15 mouse cellular contexts compared by ENCODE assay signal in genomic region chr12:33174171-33174570, GRCm38 (mm10). TPM values are rescaled to one million over a fixed set of nuclear protein-coding genes. Genes with fewer than 3 reads are reported as not detected.
DNase-seq lines count a peak whose midpoint lies in the region; ATAC-seq and TF ChIP-seq lines count a peak whose summit lies in the region.
"Had no signal": no experiment of that assay in that cellular context is flagged by ENCODE, and none has a peak within 500 bp of the region (broad histone marks: within the 10 kb centered on the region; RNA-seq: fewer than 3 reads in every experiment).

No protein-coding gene starts in this region.

- no peaks in the 10 kb centered on the region for H3K9me3 ChIP-seq in kidney, embryonic 15.5 days (replicated peaks)
- no peaks in the 10 kb centered on the region for H3K9me3 ChIP-seq in neural tube, embryonic 13.5 days
- H3K9me3 ChIP-seq: stomach, embryonic 15.5 days had no signal

- 52% methylated on average over 7 of the region's 7 CpGs for WGBS in kidney, embryonic 15.5 days
- WGBS in neural tube, embryonic 13.5 days = 73% methylated on average over 7 of the region's 7 CpGs
- 80% methylated on average over 7 of the region's 7 CpGs for WGBS in cerebellum, adult 2 months

- TF ChIP-seq CTCF in cerebellum, adult 2 months (IDR thresholded peaks at IDR 0.05; ENCODE audit: borderline replicate concordance, insufficient read depth, low read depth, low read length) = no peak

- H3K4me3 ChIP-seq in kidney, embryonic 15.5 days (replicated peaks) = no peak overlapping the region
- H3K4me3 ChIP-seq in neural tube, embryonic 13.5 days = no peak overlapping the region
- H3K4me3 ChIP-seq in cerebellum, adult 2 months (replicated peaks; ENCODE audit: insufficient read depth, low read depth, low read length) = no peak overlapping the region
- H3K4me3 ChIP-seq: stomach, embryonic 15.5 days had no signal

- no peak for TF ChIP-seq POLR2A in cerebellum, adult 2 months (IDR thresholded peaks at IDR 0.05; ENCODE audit: borderline replicate concordance, insufficient read depth, low read length)

- no peak overlapping the region for H3K9ac ChIP-seq in kidney, embryonic 15.5 days
- no peak overlapping the region for H3K9ac ChIP-seq in neural tube, embryonic 13.5 days
- H3K9ac ChIP-seq: hindbrain, embryonic 14.5 days; liver, embryonic 14.5 days; stomach, embryonic 15.5 days had no signal

- H3K4me2 ChIP-seq in kidney, embryonic 15.5 days = no peak overlapping the region
- H3K4me2 ChIP-seq in neural tube, embryonic 13.5 days = no peak overlapping the region
- H3K4me2 ChIP-seq: hindbrain, embryonic 14.5 days; stomach, embryonic 15.5 days had no signal

- H3K27ac ChIP-seq in kidney, embryonic 15.5 days = no peak overlapping the region
- no peak overlapping the region for H3K27ac ChIP-seq in neural tube, embryonic 13.5 days (replicated peaks)
- no peak overlapping the region for H3K27ac ChIP-seq in cerebellum, adult 2 months (ENCODE audit: insufficient read depth, low read length)
- H3K27ac ChIP-seq: hindbrain, embryonic 14.5 days; liver, embryonic 14.5 days; stomach, embryonic 15.5 days had no signal

- DNase-seq in embryo, embryonic 10 days (ENCODE audit: low spot score) = peak; percentile 21
- no peak for DNase-seq in embryo, embryonic 9.5 days (ENCODE audit: extremely low spot score)
- DNase-seq in kidney, adult 9 months = peak; percentile 29
- no peak for DNase-seq in neural tube, embryonic 10.5 days (ENCODE audit: extremely low spot score, low spot score)
- DNase-seq in cerebellum, adult 2 months = no peak
- DNase-seq: adrenal gland, adult 2 months; cerebellum, adult 11-12 months; midbrain, embryonic 14.5 days had no signal

- H3K27me3 ChIP-seq in kidney, embryonic 15.5 days = no peaks in the 10 kb centered on the region
- no peaks in the 10 kb centered on the region for H3K27me3 ChIP-seq in neural tube, embryonic 13.5 days
- H3K27me3 ChIP-seq in cerebellum, adult 2 months (ENCODE audit: control insufficient read depth, insufficient read depth, low read length) = no peaks in the 10 kb centered on the region
- H3K27me3 ChIP-seq: stomach, embryonic 15.5 days had no signal

- ATAC-seq in kidney, embryonic 15.5 days (replicated peaks; ENCODE audit: low FRiP score) = no peak
- ATAC-seq in neural tube, embryonic 13.5 days (ENCODE audit: low read depth) = 0 out of 2 replicates have a peak, but pooled peaks have one; percentile 2
- ATAC-seq in frontal cortex, adult (ENCODE audit: low TSS enrichment) = no peak
- ATAC-seq: forebrain, embryonic 16.5 days had no signal

- no peaks in the 10 kb centered on the region for H3K36me3 ChIP-seq in kidney, embryonic 15.5 days
- no peaks in the 10 kb centered on the region for H3K36me3 ChIP-seq in neural tube, embryonic 13.5 days

- H3K4me1 ChIP-seq in kidney, embryonic 15.5 days = peaks cover 36% of the 10 kb centered on the region
- H3K4me1 ChIP-seq in neural tube, embryonic 13.5 days (replicated peaks) = peaks cover 43% of the 10 kb centered on the region
- H3K4me1 ChIP-seq in cerebellum, adult 2 months (ENCODE audit: control insufficient read depth, insufficient read depth, low read length) = peaks cover 4% of the 10 kb centered on the region; the same call in 1 of the 2 replicates

RNA-seq across cellular contexts. Expression of gene Atxn7l1, which starts 26.7 kb away (rescaled TPM):
- polyA plus RNA-seq in kidney, embryonic 15.5 days (2015; fragmentation: Nextera tagmentation; extraction: Ambion mirVana) = 11.1 and 12.7 TPM in 2 replicates
- 22.1 and 23.3 TPM in 2 replicates for polyA plus RNA-seq in neural tube, embryonic 13.5 days (2015; fragmentation: Nextera tagmentation; extraction: Ambion mirVana)
- polyA plus RNA-seq in cerebellum, adult 2 months (2012; rRNA removed) = 38.7 and 40.9 TPM in 2 replicates

Comparison
In these comparisons a context has a peak if more than half of its experiments do, and no peak if none do; other contexts are left out.
1. DNase-seq: peak in embryo, embryonic 10 days (single experiment) and kidney, adult 9 months (single experiment); none in embryo, embryonic 9.5 days (single experiment), neural tube, embryonic 10.5 days (single experiment) and cerebellum, adult 2 months (0 of 2).